Mouse (Mus musculus): ENCODE results near the gene Tmem206.

Tmem206 gene

GRCm38 (mm10) chr1:191325726-191326232 is at the start of gene Tmem206:
Gene Tmem206, plus strand, starts transcription at chr1:191325912.
- DNase-seq (ENCODE audit: low read depth, low spot score): peak; percentile 99

GRCm38 (mm10) chr1:191276181-191276580 is 49.5 kb upstream of the Tmem206 start:
- DNase-seq (ENCODE audit: low read depth, low spot score): no peak

GRCm38 (mm10) chr1:191277549-191278059 is 48.1 kb upstream of the Tmem206 start:
- peak; percentile 21 for DNase-seq (ENCODE audit: low read depth, low spot score)

GRCm38 (mm10) chr1:191278324-191278723 is 47.4 kb upstream of the Tmem206 start:
- no peak for DNase-seq (ENCODE audit: low read depth, low spot score)

- no peak for DNase-seq (ENCODE audit: low read depth, low spot score)
Measured at GRCm38 (mm10) chr1:191281171-191281570, 44.5 kb upstream of the Tmem206 start.

- no peak for DNase-seq (ENCODE audit: low read depth, low spot score)
Measured at GRCm38 (mm10) chr1:191282319-191282718, 43.4 kb upstream of the Tmem206 start.

- DNase-seq (ENCODE audit: low read depth, low spot score): no peak
Measured at GRCm38 (mm10) chr1:191283110-191284040, 42.3 kb upstream of the Tmem206 start.

GRCm38 (mm10) chr1:191284502-191284901 is 41.2 kb upstream of the Tmem206 start:
- DNase-seq (ENCODE audit: low read depth, low spot score): no peak

- peak; percentile 80 for DNase-seq (ENCODE audit: low read depth, low spot score)
Measured at GRCm38 (mm10) chr1:191288762-191289161, 37.0 kb upstream of the Tmem206 start.

- no peak for DNase-seq (ENCODE audit: low read depth, low spot score)
Measured at GRCm38 (mm10) chr1:191292348-191292747, 33.4 kb upstream of the Tmem206 start.

- DNase-seq (ENCODE audit: low read depth, low spot score): no peak
Measured at GRCm38 (mm10) chr1:191293051-191293450, 32.7 kb upstream of the Tmem206 start.

GRCm38 (mm10) chr1:191293996-191294795 is 31.5 kb upstream of the Tmem206 start:
- DNase-seq (ENCODE audit: low read depth, low spot score): no peak

- no peak for DNase-seq (ENCODE audit: low read depth, low spot score)
Measured at GRCm38 (mm10) chr1:191295784-191296183, 29.9 kb upstream of the Tmem206 start.

GRCm38 (mm10) chr1:191296445-191296844 is 29.3 kb upstream of the Tmem206 start:
- no peak for DNase-seq (ENCODE audit: low read depth, low spot score)

GRCm38 (mm10) chr1:191298304-191298703 is 27.4 kb upstream of the Tmem206 start:
- DNase-seq (ENCODE audit: low read depth, low spot score): no peak

- peak; percentile 50 for DNase-seq (ENCODE audit: low read depth, low spot score)
Measured at GRCm38 (mm10) chr1:191299215-191299942, 26.3 kb upstream of the Tmem206 start.

GRCm38 (mm10) chr1:191301903-191302302 is 23.8 kb upstream of the Tmem206 start:
- DNase-seq (ENCODE audit: low read depth, low spot score): no peak

GRCm38 (mm10) chr1:191303736-191304135 is 22.0 kb upstream of the Tmem206 start:
- no peak for DNase-seq (ENCODE audit: low read depth, low spot score)

GRCm38 (mm10) chr1:191304216-191304615 is 21.5 kb upstream of the Tmem206 start:
- DNase-seq (ENCODE audit: low read depth, low spot score): no peak

- peak; percentile 66 for DNase-seq (ENCODE audit: low read depth, low spot score)
Measured at GRCm38 (mm10) chr1:191305610-191306009, 20.1 kb upstream of the Tmem206 start.

GRCm38 (mm10) chr1:191306316-191306715 is 19.4 kb upstream of the Tmem206 start:
- DNase-seq (ENCODE audit: low read depth, low spot score): no peak

Measured in CD4-positive, CD25-positive, alpha-beta regulatory T cell, adult 2 months (primary cell).